Mouse (Mus musculus): Measurements from ENCODE around the gene D130043K22Rik.

Gene D130043K22Rik

DNA sequence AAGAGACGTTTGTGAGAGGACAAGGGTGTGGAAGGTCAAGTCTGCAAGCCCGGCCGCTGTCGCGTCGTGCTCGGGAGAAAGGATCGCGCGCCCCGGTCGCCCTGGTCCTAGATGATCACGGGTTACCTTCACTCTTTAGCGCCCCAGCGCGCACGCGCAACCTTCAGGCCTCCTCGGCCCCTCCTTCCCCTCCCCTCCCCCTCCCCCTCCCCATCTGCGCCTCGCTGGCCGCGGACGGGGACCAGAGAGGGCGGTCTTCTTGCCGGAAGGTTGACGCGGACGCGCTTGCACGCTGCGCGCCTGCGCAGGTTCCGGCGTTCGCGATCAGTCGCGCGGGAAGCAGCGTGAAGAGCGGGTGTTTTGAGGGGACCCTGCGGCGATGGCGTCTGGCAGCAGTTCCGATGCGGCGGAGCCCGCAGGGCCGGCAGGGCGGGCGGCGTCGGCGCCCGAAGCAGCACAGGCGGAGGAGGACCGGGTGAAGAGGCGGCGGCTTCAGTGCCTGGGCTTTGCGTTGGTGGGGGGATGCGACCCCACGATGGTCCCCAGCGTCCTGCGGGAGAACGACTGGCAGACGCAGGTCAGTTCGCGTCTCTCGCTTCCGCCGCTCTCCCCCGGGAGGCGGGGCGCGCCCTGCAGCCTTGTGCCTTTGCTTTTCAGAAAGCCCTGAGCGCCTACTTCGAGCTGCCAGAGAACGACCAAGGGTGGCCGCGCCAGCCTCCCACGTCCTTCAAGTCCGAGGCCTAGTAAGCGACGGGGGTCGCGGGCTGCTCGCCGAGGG, 13.4 kb upstream of the D130043K22Rik start, which contains the start of the genes Acot13 and Tdp2:
Gene Acot13 (minus strand): TSS at position 188 of the 778 bp plus-strand sequence.
Gene Tdp2 (plus strand): TSS at position 327 of the 778 bp plus-strand sequence.
- peak; percentile 99 for DNase-seq (ENCODE audit: low read depth, low spot score)

GRCm38 (mm10) chr13:24832131-24832810, 12.7 kb upstream of the D130043K22Rik start:
- DNase-seq (ENCODE audit: low read depth, low spot score), result no peak

DNA sequence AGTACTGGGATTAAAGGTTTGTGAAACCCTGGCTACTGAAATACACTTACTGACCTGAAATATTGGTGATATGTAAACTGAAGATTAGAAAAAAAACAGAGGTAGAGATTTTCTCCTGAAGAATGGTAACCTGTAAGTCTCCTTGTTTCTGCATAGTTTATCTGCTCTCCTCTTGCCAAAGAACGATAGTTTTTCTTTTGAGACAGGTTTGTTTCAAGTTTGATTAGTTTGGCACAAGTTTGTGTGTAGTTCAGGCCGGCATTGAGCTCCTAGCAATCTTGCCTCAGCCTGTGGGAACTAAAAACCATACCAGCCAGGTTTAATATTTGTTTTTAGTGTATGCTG, 12.2 kb upstream of the D130043K22Rik start:
- no peak for DNase-seq (ENCODE audit: low read depth, low spot score)

GRCm38 (mm10) chr13:24837765-24838164, 7.2 kb upstream of the D130043K22Rik start:
- peak; percentile 82 for DNase-seq (ENCODE audit: low read depth, low spot score)

GRCm38 (mm10) chr13:24839831-24840230, 5.1 kb upstream of the D130043K22Rik start:
- no peak for DNase-seq (ENCODE audit: low read depth, low spot score)

- no peak for DNase-seq (ENCODE audit: low read depth, low spot score)
Observed at GRCm38 (mm10) chr13:24841702-24842101, 3.2 kb upstream of the D130043K22Rik start.

GRCm38 (mm10) chr13:24849318-24849717, 4.4 kb downstream of the D130043K22Rik start:
- DNase-seq (ENCODE audit: low read depth, low spot score), result no peak

GRCm38 (mm10) chr13:24851989-24852388, 7.1 kb downstream of the D130043K22Rik start:
- DNase-seq (ENCODE audit: low read depth, low spot score), result no peak

GRCm38 (mm10) chr13:24852570-24852969, 7.6 kb downstream of the D130043K22Rik start:
- no peak for DNase-seq (ENCODE audit: low read depth, low spot score)

- DNase-seq (ENCODE audit: low read depth, low spot score), result no peak
Observed at GRCm38 (mm10) chr13:24859115-24859514, 14.2 kb downstream of the D130043K22Rik start.

GRCm38 (mm10) chr13:24861084-24861483, 16.1 kb downstream of the D130043K22Rik start:
- peak; percentile 57 for DNase-seq (ENCODE audit: low read depth, low spot score)

DNA sequence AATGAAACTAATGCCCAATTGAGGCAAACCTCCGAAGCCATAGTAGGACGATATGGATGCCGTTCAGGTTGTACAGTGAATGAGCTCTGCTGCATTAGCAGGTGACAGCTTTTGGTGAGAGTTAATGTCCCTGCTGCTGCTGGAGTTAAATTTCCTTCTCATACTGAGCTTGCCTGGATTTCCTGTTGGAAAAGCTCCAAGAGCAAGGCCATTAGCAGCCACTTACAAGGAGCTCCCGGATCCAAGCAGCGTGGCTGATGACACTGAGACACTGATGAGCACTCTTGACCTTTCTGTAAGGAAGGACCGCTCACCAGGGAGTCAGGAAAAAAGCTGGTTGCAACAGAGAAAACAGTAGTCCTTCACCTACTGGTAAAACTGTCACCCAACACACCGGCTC, 17.1 kb downstream of the D130043K22Rik start:
- DNase-seq (ENCODE audit: low read depth, low spot score), result no peak

- DNase-seq (ENCODE audit: low read depth, low spot score), result peak; percentile 87
Observed at GRCm38 (mm10) chr13:24862520-24862919, 17.6 kb downstream of the D130043K22Rik start.

- DNase-seq (ENCODE audit: low read depth, low spot score), result peak; percentile 44
Observed at GRCm38 (mm10) chr13:24866430-24867402, 21.8 kb downstream of the D130043K22Rik start.

DNA sequence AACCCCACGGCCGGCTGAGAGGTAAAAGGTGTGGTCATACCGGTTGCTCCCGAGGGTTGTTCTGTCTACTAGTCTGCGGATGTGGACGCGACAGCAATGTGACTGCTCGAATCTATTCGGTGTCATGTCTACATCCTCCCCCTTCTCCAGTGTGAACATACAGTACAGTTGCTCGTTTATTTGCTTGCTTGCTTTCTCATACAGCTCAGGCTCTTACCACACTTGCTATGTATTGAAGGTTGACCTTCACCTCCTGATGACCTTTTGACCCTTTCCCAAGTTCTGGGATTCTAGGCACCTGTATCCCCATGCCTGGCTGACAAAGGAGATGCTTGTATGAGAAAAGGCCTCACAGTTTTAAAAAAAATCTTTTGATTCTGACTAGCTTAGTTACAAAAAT, 22.9 kb downstream of the D130043K22Rik start:
- peak; percentile 19 for DNase-seq (ENCODE audit: low read depth, low spot score)

GRCm38 (mm10) chr13:24868233-24868632, 23.3 kb downstream of the D130043K22Rik start:
- no peak for DNase-seq (ENCODE audit: low read depth, low spot score)

DNA sequence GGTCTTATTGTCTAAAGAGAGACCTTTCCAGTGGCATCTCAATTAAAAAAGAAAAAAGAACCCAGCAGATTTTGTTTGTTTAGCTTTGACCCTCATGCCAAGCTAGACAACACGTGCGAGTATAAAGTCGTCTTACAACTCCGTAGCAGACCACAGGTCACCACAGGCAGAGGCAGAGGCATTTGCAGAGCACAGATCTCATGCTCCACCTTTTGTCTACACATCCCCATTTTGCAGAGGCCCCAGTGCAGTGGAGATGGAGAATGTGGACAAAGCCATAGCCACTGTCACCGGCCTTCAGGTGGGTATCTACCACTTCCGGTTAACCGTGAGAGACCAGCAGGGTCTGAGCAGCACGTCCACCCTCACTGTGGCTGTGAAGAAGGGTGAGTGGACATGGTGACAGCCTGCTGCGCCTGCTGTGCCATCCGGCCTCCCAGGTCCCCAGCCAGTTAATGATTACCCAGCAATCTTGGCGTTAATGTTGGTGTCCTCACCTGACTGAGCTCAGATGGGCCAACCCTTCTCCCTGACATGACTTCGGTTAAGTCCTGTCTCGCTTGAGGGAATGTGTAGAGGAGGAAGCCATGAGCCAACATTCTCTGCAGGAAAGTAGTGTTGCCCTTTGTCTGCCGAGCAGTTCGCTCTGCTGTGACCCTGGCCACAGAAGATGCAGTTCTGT, 34.6 kb downstream of the D130043K22Rik start:
- no peak for DNase-seq (ENCODE audit: low read depth, low spot score)

DNA sequence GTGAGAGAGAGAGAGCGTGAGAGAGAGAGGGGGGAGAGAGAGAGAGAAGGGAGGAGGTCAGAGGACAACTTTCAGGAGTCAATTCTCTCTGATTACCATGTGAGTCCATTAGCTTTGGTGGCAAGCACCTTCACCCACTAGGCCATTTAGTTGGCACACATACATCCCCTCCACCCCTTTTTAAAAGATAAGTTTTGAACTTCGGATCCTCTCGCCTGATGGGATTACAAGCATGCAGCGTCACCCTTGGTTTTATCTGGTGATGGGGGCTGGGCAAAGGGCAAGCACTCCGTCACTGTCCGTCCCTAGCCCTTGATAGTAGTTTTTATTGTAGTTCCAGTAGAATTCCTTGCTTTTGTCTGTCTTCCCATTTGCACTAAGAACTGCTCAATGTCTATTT, 35.3 kb downstream of the D130043K22Rik start:
- no peak for DNase-seq (ENCODE audit: low read depth, low spot score)

- DNase-seq (ENCODE audit: low read depth, low spot score), result no peak
Observed at GRCm38 (mm10) chr13:24880704-24881103, 35.8 kb downstream of the D130043K22Rik start.

GRCm38 (mm10) chr13:24882411-24882810, 37.5 kb downstream of the D130043K22Rik start:
- DNase-seq (ENCODE audit: low read depth, low spot score), result no peak

GRCm38 (mm10) chr13:24889554-24889953, 44.6 kb downstream of the D130043K22Rik start:
- no peak for DNase-seq (ENCODE audit: low read depth, low spot score)

Measured in ZHBTc4 (cell line).